Mouse (Mus musculus) kidney, adult 2 months (tissue): Measurements from ENCODE around the gene Ankrd52.

Source experiments
- CTCF ChIP-seq: fragments of 200-500 bp; conservative IDR thresholded peaks from 2 replicates; pipeline ENCODE4 v1.5.1; 2011; ENCODE audit warnings: low read depth, mild to moderate bottlenecking, control low read depth, low read length, moderate library complexity, mixed read lengths; ENCODE audit not compliant: insufficient read depth, insufficient read length
- POLR2A ChIP-seq: fragments of 200-500 bp; IDR thresholded peaks from one replicate; pipeline ENCODE4 v1.6.1; 2011; ENCODE audit warnings: low read depth, low read length, control low read depth

GRCm38 (mm10) chr10:128440407-128440806 lies 63.5 kb downstream of the Ankrd52 start:
- TF ChIP-seq CTCF (peak; percentile 61), POLR2A (no peak)
